Mouse (Mus musculus) kidney, embryonic 15.5 days (tissue): ENCODE data around the gene Cnnm1. TPM values are rescaled to one million over a fixed set of nuclear protein-coding genes. Genes with fewer than 3 reads are reported as not detected.

Experiments
- ATAC-seq: fragments of 200-750 bp; cut with Nextera tagmentation; replicated peaks from 2 replicates; pipeline ENCODE4 v1.8.0; 2017; ENCODE audit warnings: moderate TSS enrichment; ENCODE audit not compliant: low FRiP score
- H3K27ac ChIP-seq: fragments of 300-500 bp; sonication (generic); 2 replicates; pipeline ENCODE4 v1.5.1; 2015; ENCODE audit warnings: mild to moderate bottlenecking, inconsistent platforms
- H3K27me3 ChIP-seq: fragments of 300-500 bp; sonication (generic); 2 replicates; pipeline ENCODE4 v1.6.1; 2015; ENCODE audit warnings: inconsistent platforms
- H3K36me3 ChIP-seq: fragments of 300-500 bp; sonication (generic); 2 replicates; pipeline ENCODE4 v1.6.1; 2015; ENCODE audit warnings: inconsistent platforms
- H3K4me1 ChIP-seq: fragments of 300-500 bp; sonication (generic); 2 replicates; pipeline ENCODE4 v1.6.1; 2015; ENCODE audit warnings: inconsistent platforms
- H3K4me2 ChIP-seq: fragments of 300-500 bp; sonication (generic); 2 replicates; pipeline ENCODE4 v1.6.1; 2015; ENCODE audit warnings: moderate library complexity, mild to moderate bottlenecking, inconsistent platforms
- H3K4me3 ChIP-seq: fragments of 300-500 bp; sonication (generic); replicated peaks from 2 replicates; pipeline ENCODE4 v1.5.1; 2015; ENCODE audit warnings: mild to moderate bottlenecking, inconsistent platforms
- H3K9ac ChIP-seq: fragments of 300-500 bp; sonication (generic); 2 replicates; pipeline ENCODE4 v1.6.1; 2015; ENCODE audit warnings: mild to moderate bottlenecking, inconsistent platforms
- H3K9me3 ChIP-seq: fragments of 300-500 bp; sonication (generic); replicated peaks from 2 replicates; pipeline ENCODE4 v1.6.1; 2016; ENCODE audit warnings: inconsistent platforms
- WGBS: fragments of 180-500 bp; shearing (Covaris S2); methylation state at CpG from one replicate; pipeline ENCODE4 v1.1.7; 2015; ENCODE audit warnings: mixed read lengths; 5-methylcytosine and 5-hydroxymethylcytosine counted together
- polyA plus RNA-seq: library from polyadenylated mRNA; unstranded; fragments of >200 nt; fragmentation: Nextera tagmentation; extraction: Ambion mirVana; gene quantifications from 2 replicates; pipeline ENCODE4 v1.2.1, GENCODE M21; 2015

Gene Cnnm1
- polyA plus RNA-seq, 1 experiment from 2014 or later = 0.19 TPM

- peaks cover 64% of the 10 kb centered on the region for H3K27me3 ChIP-seq
Measured at GRCm38 (mm10) chr19:43442906-43443305, 2.7 kb downstream of the Cnnm1 start.

GRCm38 (mm10) chr19:43444636-43445205, 4.5 kb downstream of the Cnnm1 start:
- H3K9me3 ChIP-seq = peaks cover 5% of the 10 kb centered on the region; the same call in 1 of the 2 replicates
- 73% methylated on average over 6 of the region's 6 CpGs for WGBS
- H3K9ac ChIP-seq = no peak overlapping the region
- H3K4me1 ChIP-seq = peaks cover 19% of the 10 kb centered on the region
- no peak overlapping the region for H3K4me2 ChIP-seq
- no peak for ATAC-seq
- H3K27ac ChIP-seq = no peak overlapping the region
- H3K27me3 ChIP-seq = peaks cover 48% of the 10 kb centered on the region
- no peaks in the 10 kb centered on the region for H3K36me3 ChIP-seq
- no peak overlapping the region for H3K4me3 ChIP-seq

More at GRCm38 (mm10) chr19:43442906-43443305, 2.7 kb downstream of the Cnnm1 start:
- peaks cover 19% of the 10 kb centered on the region for H3K4me1 ChIP-seq
- WGBS = 90% methylated on average over 5 of the region's 5 CpGs
- no peak overlapping the region for H3K9ac ChIP-seq
- no peak overlapping the region for H3K27ac ChIP-seq
- ATAC-seq = no peak
- H3K4me3 ChIP-seq = no peak overlapping the region
- no peaks in the 10 kb centered on the region for H3K36me3 ChIP-seq
- H3K9me3 ChIP-seq = peaks cover 5% of the 10 kb centered on the region; the same call in 1 of the 2 replicates
- H3K4me2 ChIP-seq = no peak overlapping the region

DNA sequence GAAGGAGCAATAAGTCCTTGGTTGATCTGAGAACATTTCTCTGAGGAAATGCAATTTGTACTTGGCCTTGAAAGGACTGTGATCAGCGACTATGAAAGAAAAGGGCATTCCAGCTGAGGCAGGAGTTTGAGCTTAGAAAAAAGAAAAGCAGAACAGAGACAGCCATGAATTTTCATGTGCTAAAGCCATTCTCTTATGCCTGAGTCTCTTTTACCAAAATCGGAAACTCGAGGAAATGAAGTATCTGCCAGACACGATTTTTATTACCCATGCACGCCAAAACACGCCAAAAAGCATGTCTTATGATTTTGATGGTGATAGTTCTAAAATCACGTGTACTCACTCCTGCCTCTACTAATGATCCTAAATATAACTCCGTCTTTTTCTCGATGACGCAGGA, 11.3 kb downstream of the Cnnm1 start:
- no peaks in the 10 kb centered on the region for H3K9me3 ChIP-seq
- 83% methylated on average over 10 of the region's 10 CpGs for WGBS
- H3K4me2 ChIP-seq = no peak overlapping the region
- H3K36me3 ChIP-seq = no peaks in the 10 kb centered on the region
- H3K27ac ChIP-seq = no peak overlapping the region
- no peak overlapping the region for H3K9ac ChIP-seq
- H3K4me3 ChIP-seq = no peak overlapping the region
- peaks cover 3% of the 10 kb centered on the region; the same call in 1 of the 2 replicates for H3K27me3 ChIP-seq
- ATAC-seq = no peak
- H3K4me1 ChIP-seq = no peaks in the 10 kb centered on the region

- no peaks in the 10 kb centered on the region for H3K9me3 ChIP-seq
- H3K4me3 ChIP-seq = no peak overlapping the region
- no peak for ATAC-seq
- H3K4me1 ChIP-seq = no peaks in the 10 kb centered on the region
- peaks cover 3% of the 10 kb centered on the region; the same call in 1 of the 2 replicates for H3K27me3 ChIP-seq
- H3K27ac ChIP-seq = no peak overlapping the region
- H3K36me3 ChIP-seq = no peaks in the 10 kb centered on the region
- 87% methylated on average over 5 of the region's 5 CpGs for WGBS
- no peak overlapping the region for H3K9ac ChIP-seq
- H3K4me2 ChIP-seq = no peak overlapping the region
Measured at GRCm38 (mm10) chr19:43452176-43452575, 11.9 kb downstream of the Cnnm1 start.

DNA sequence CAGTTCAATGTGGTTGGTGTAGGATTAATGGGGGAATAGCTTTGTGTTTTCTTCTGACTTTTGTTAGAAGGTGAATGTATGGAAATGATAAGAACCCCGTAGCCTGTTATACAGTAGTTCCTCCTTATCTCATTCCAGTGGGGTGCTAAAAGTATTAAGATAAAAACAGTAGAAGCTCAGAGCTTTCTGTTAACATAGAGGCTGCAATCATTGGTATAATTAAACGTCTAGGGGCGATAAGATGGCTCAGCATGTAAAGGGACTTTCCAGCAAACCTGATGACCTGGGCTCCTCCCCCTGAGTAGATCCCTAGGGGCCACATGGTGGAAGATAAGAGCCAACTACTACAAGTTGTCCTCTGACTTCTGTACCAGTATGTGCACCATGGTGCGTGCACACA, 12.8 kb downstream of the Cnnm1 start:
- Histone ChIP-seq H3K9ac (no peak overlapping the region), H3K9me3 (no peaks in the 10 kb centered on the region), H3K4me2 (no peak overlapping the region), H3K4me3 (no peak overlapping the region), H3K4me1 (no peaks in the 10 kb centered on the region), H3K36me3 (no peaks in the 10 kb centered on the region), H3K27ac (no peak overlapping the region), H3K27me3 (peaks cover 3% of the 10 kb centered on the region; the same call in 1 of the 2 replicates)
- no peak for ATAC-seq
- 89% methylated on average over 4 of the region's 4 CpGs for WGBS

DNA sequence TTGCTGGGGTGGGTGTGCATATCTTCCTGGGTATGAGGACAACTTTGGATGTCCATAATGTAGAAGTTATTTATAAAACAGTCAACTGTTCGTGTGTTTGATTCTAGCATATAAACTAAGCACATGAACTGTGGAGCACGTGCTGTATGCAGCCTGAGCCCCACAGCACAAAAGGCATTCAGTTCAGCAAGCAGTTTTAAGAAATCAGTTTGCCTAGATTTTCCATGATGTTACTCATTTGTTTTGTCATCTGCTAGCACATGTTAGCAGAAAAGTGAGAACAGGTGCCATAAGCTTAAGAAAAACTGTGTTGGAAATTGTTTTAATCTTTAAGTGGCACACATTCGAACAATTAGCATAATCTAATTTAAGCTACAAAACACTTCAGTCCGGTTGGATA, 19.7 kb downstream of the Cnnm1 start:
- no peak for ATAC-seq
- 79% methylated on average over 4 of the region's 4 CpGs for WGBS
- H3K27ac ChIP-seq = no peak overlapping the region
- no peaks in the 10 kb centered on the region for H3K4me1 ChIP-seq
- H3K9ac ChIP-seq = no peak overlapping the region
- no peak overlapping the region for H3K4me2 ChIP-seq
- no peaks in the 10 kb centered on the region for H3K36me3 ChIP-seq
- H3K9me3 ChIP-seq = no peaks in the 10 kb centered on the region
- no peak overlapping the region for H3K4me3 ChIP-seq
- no peaks in the 10 kb centered on the region for H3K27me3 ChIP-seq

GRCm38 (mm10) chr19:43460481-43460880, 20.2 kb downstream of the Cnnm1 start:
- H3K27me3 ChIP-seq = no peaks in the 10 kb centered on the region
- no peak for ATAC-seq
- no peaks in the 10 kb centered on the region for H3K9me3 ChIP-seq
- no peak overlapping the region for H3K4me3 ChIP-seq
- no peaks in the 10 kb centered on the region for H3K36me3 ChIP-seq
- H3K27ac ChIP-seq = no peak overlapping the region
- no peak overlapping the region for H3K9ac ChIP-seq
- 92% methylated on average over 12 of the region's 12 CpGs for WGBS
- no peak overlapping the region for H3K4me2 ChIP-seq
- no peaks in the 10 kb centered on the region for H3K4me1 ChIP-seq

DNA sequence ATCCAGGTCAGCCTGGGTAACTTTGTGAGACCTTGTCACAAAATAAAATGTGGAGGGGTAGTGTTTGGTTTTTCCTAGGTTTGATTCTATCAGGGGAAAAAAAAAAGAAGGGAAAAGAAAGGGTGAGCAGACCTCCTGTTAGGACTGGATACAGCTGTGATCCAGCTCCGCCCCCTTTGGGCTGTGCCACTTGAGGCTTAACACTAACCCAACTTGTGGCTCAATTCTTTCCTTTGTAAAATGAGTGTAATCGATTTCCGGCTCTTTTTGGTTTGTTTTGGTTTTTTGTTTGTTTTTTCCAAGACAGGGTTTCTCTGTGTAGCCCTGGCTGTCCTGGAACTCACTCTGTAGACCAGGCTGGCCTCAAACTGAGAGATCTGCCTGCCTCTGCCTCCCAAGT, 21.9 kb downstream of the Cnnm1 start:
- no peak overlapping the region for H3K9ac ChIP-seq
- WGBS = 84% methylated on average over 3 of the region's 3 CpGs
- no peaks in the 10 kb centered on the region for H3K9me3 ChIP-seq
- H3K4me2 ChIP-seq = no peak overlapping the region
- H3K27me3 ChIP-seq = no peaks in the 10 kb centered on the region
- no peak overlapping the region for H3K27ac ChIP-seq
- ATAC-seq = no peak
- no peak overlapping the region for H3K4me3 ChIP-seq
- H3K4me1 ChIP-seq = no peaks in the 10 kb centered on the region
- no peaks in the 10 kb centered on the region for H3K36me3 ChIP-seq

DNA sequence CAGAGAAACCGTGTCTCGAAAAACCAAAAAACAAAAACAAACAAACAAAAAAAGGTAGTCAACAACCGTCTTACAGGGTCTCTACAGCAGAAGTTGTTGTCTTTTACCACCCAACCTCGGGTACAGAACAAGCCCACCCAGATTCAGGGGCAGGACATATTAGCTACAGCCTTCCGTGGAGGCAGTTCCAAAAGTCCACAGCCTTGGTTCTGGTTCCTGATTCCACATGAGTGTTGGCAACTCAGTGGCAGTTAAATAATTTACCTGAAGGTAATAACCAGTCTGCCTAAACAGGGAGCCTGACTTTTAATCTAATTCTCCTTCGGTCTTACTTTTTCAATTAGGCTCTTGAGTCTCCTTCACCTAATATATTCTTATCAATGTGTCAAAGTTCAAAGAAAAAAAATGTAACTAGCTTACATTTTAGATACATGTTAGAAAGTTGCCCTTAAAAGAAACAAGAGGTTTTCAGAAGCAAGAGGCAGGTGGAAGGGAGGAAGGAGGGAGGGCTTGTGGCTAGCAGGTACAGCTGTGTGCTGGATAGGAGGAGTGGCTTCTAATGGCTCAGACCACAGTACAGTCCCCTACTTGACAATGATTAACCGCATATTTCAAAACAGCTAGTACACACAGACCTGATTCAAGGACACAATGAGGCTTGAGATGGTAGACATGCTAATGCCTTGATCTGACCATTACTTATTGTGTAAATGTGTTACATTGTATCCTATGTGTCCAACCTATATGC, 23.5 kb downstream of the Cnnm1 start:
- H3K4me2 ChIP-seq = no peak overlapping the region
- H3K9me3 ChIP-seq = no peaks in the 10 kb centered on the region
- no peaks in the 10 kb centered on the region for H3K27me3 ChIP-seq
- H3K9ac ChIP-seq = no peak overlapping the region
- H3K4me3 ChIP-seq = no peak overlapping the region
- 72% methylated on average over 7 of the region's 7 CpGs for WGBS
- no peaks in the 10 kb centered on the region for H3K4me1 ChIP-seq
- peak; percentile 94 for ATAC-seq
- no peaks in the 10 kb centered on the region for H3K36me3 ChIP-seq
- peak overlapping the region; percentile 63 for H3K27ac ChIP-seq

GRCm38 (mm10) chr19:43464294-43464687, 24.1 kb downstream of the Cnnm1 start:
- WGBS = 77% methylated on average over 3 of the region's 3 CpGs
- Histone ChIP-seq H3K27me3 (no peaks in the 10 kb centered on the region), H3K27ac (0 out of 2 replicates have a peak overlapping the region, but pooled peaks have one; percentile 54), H3K4me1 (no peaks in the 10 kb centered on the region), H3K4me3 (no peak overlapping the region), H3K36me3 (no peaks in the 10 kb centered on the region), H3K9me3 (no peaks in the 10 kb centered on the region), H3K9ac (no peak overlapping the region), H3K4me2 (no peak overlapping the region)
- no peak for ATAC-seq

DNA sequence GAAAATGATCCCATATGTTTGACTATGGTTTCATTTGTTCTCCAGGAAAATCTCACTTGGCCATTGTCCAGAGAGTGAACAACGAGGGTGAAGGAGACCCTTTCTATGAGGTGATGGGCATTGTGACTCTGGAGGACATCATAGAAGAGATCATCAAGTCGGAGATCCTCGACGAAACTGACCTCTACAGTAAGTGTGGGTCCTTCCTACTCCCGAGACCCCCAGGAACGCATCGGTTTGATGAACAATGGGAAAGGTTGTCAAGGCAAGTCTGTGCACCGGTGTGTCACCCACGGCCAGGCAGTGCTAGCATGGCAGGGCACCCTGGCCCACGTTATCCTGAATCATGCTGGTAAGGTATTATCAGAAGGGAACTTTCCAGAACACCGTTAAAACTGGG, 24.8 kb downstream of the Cnnm1 start:
- Histone ChIP-seq H3K27ac (no peak overlapping the region), H3K36me3 (no peaks in the 10 kb centered on the region), H3K4me2 (no peak overlapping the region), H3K9me3 (no peaks in the 10 kb centered on the region), H3K4me1 (no peaks in the 10 kb centered on the region), H3K9ac (no peak overlapping the region), H3K4me3 (no peak overlapping the region), H3K27me3 (no peaks in the 10 kb centered on the region)
- WGBS = 92% methylated on average over 11 of the region's 11 CpGs
- ATAC-seq = no peak

DNA sequence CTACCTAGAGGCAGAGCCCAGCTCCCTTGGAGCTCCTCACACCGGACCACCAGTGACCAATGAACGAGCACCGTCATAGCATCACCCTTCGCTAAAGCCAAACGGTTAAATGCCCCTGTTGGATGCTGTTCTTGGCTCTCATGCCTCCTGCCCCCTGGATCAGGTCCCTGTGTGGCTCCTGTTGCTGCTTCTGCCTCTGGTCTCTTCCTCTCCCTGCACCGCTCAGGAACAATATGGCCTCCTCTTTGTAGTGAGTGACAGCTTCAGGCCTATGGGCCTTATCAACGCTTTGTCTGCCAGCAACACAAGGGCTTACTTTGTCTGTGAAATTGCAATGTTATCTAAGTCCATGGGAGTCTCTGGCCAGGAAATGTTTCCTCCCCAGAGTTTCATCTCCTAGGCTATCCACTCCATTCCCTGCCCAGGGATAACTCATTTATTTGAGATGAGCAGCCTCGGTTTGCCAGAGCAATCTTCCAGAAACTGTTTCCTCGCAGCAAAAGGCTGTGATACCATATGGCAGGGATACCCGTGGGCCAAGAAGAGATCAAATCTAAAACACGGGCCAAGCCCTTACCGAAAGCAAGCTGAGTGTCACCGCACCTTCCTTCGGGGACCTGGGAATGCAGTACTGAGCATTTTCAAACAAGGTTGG, 25.5 kb downstream of the Cnnm1 start:
- no peaks in the 10 kb centered on the region for H3K4me1 ChIP-seq
- H3K4me2 ChIP-seq = no peak overlapping the region
- no peaks in the 10 kb centered on the region for H3K9me3 ChIP-seq
- H3K9ac ChIP-seq = no peak overlapping the region
- no peaks in the 10 kb centered on the region for H3K27me3 ChIP-seq
- H3K27ac ChIP-seq = no peak overlapping the region
- no peak for ATAC-seq
- 92% methylated on average over 14 of the region's 14 CpGs for WGBS
- no peaks in the 10 kb centered on the region for H3K36me3 ChIP-seq
- no peak overlapping the region for H3K4me3 ChIP-seq
